Mouse (Mus musculus): ENCODE results near the gene Epb41l3. TPM values are rescaled to one million over a fixed set of nuclear protein-coding genes. Genes with fewer than 3 reads are reported as not detected.

Gene Epb41l3
- total RNA-seq, 2 experiments from 2014 or later: 4.9 to 13.0 TPM

- ATAC-seq (replicated peaks; ENCODE audit: low FRiP score, poor library complexity, severe bottlenecking): no peak
Measured at GRCm38 (mm10) chr17:69225996-69226395, 150.5 kb downstream of the Epb41l3 start.

- no peak for ATAC-seq (replicated peaks; ENCODE audit: low FRiP score, poor library complexity, severe bottlenecking)
Measured at GRCm38 (mm10) chr17:69227426-69228014, 152.0 kb downstream of the Epb41l3 start.

- ATAC-seq (replicated peaks; ENCODE audit: low FRiP score, poor library complexity, severe bottlenecking): no peak
Measured at GRCm38 (mm10) chr17:69229451-69229850, 154.0 kb downstream of the Epb41l3 start.

DNA sequence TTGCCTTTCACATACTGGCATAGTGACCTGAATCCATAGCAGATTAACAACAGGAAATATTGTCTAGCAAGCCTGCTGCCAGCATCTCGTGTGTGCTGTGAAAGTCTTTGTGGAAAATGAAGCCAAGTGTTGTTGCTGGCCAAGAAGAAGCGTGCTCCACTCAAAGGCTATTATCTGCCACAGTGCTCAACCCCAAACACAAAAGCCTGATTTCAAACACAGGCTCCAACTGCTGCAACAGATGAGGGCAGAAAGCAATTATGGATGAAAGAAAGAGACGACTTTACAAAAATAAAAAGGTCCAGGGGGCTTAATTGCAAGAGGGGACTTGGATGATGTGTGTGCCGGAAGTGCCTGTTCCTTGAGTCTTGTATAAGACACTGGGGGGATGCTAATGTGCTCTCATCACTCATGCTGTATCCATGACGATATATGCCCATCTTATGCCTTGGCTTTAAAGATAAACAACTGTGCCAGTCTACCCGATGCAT, 154.7 kb downstream of the Epb41l3 start:
- ATAC-seq (replicated peaks; ENCODE audit: low FRiP score, poor library complexity, severe bottlenecking): no peak

DNA sequence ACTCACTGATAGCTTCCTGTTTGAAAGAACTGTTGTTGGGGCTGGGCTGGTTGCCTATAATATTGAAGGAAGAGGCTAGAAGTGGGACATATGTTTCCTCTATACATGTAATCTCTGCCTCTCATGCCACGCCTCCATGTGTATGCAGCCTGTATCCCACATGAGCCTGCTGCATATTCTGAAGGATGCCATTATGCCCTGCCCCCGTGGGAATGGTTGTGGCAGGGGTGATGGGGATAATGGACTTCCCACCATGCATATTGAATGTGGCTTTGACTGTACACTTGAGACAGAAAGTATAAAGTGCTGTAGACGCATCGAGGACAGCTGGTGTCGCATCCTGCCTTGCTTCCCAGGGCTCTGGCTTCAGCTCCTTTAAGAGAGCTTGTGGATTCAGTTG, 155.9 kb downstream of the Epb41l3 start:
- no peak for ATAC-seq (replicated peaks; ENCODE audit: low FRiP score, poor library complexity, severe bottlenecking)

- ATAC-seq (replicated peaks; ENCODE audit: low FRiP score, poor library complexity, severe bottlenecking): no peak
Measured at GRCm38 (mm10) chr17:69237172-69237571, 161.7 kb downstream of the Epb41l3 start.

DNA sequence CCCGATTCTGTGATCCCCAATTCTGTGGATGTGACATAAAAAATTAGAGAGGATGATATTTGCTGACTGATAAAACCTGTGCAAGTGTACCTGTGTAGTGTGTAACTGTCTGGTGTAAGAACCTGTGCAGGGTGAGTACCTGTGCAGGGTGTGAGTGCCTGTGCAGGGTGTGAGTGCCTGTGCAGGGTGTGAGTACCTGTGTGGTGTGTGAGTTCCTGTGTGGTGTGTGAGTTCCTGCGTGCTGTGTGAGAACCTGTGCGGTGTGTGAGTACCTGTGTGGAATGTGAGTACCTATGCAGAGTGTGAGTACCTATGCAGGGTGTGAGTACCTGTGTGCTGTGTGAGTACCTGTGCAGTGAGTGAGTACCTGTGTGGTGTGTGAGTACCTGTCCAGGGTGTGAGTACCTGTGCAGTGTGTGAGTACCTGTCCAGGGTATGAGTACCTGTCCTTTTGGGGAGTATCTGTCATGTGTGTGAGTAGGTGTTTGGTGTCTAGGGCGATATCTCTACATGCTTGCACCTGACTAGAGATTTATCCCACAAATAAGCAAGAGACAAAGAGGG, 163.4 kb downstream of the Epb41l3 start:
- ATAC-seq (replicated peaks; ENCODE audit: low FRiP score, poor library complexity, severe bottlenecking): no peak

GRCm38 (mm10) chr17:69239423-69239822, 163.9 kb downstream of the Epb41l3 start:
- no peak for ATAC-seq (replicated peaks; ENCODE audit: low FRiP score, poor library complexity, severe bottlenecking)

GRCm38 (mm10) chr17:69255834-69256233, 180.4 kb downstream of the Epb41l3 start:
- ATAC-seq (replicated peaks; ENCODE audit: low FRiP score, poor library complexity, severe bottlenecking): no peak

- no peak for ATAC-seq (replicated peaks; ENCODE audit: low FRiP score, poor library complexity, severe bottlenecking)
Measured at GRCm38 (mm10) chr17:69256441-69256840, 181.0 kb downstream of the Epb41l3 start.

DNA sequence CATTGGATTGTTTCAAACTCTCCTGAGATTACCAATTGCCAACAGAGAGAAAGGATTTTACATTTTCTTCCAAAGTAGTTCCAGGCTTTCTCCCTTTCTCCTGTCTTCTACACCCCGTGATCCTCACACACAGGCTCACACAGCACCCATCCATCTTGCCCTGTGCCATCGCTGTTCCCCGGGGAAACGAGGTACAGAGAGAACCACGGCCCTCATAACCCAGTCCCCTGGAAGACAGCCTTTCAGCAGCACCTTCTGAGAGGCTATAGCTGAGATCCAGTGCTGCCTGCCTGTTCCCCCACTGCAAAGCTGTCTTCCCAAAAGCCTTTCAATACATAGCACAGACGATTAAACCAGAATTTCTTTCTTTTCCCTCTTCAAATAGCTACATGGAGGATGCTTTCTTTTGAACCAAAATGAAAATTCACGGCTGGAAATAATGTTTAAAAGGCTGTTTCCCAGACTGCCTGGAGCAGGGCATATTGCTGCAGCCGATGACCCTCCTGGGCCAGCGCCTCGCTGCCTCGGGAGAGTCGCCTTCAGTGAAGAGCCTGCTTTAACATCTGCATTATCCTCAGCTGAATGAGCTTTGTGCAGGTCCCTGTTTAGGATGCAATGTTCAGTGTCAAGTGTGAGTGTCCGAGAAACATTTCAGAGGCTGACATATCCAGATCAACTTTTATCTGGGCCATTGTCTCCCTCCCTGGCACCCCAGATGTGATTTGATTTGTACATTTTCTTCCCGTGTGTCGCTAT, 188.5 kb downstream of the Epb41l3 start:
- no peak for ATAC-seq (replicated peaks; ENCODE audit: low FRiP score, poor library complexity, severe bottlenecking)

DNA sequence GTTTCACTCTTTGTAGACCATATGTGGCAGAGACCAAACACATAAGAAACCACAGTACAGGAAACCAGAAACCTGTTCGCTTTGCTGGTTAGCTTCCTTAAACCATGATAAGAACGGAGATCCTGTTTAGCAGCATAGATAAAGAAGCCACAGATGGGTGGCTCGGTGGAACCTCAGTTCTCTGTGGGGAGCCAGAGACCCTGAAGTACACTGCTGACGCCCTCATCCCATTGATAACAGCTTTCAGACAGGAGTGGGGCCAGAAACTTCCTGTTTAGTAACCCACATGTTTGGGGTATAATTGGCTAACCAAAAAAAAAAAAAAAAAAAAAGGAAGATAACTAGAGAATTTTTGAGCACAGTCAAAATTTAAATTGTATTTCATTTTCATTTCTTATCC, 189.7 kb downstream of the Epb41l3 start:
- no peak for ATAC-seq (replicated peaks; ENCODE audit: low FRiP score, poor library complexity, severe bottlenecking)

GRCm38 (mm10) chr17:69265759-69266463, 190.4 kb downstream of the Epb41l3 start:
- no peak for ATAC-seq (replicated peaks; ENCODE audit: low FRiP score, poor library complexity, severe bottlenecking)

- ATAC-seq (replicated peaks; ENCODE audit: low FRiP score, poor library complexity, severe bottlenecking): no peak
Measured at GRCm38 (mm10) chr17:69266936-69267335, 191.5 kb downstream of the Epb41l3 start.

GRCm38 (mm10) chr17:69267526-69267925, 192.0 kb downstream of the Epb41l3 start:
- ATAC-seq (replicated peaks; ENCODE audit: low FRiP score, poor library complexity, severe bottlenecking): no peak

- no peak for ATAC-seq (replicated peaks; ENCODE audit: low FRiP score, poor library complexity, severe bottlenecking)
Measured at GRCm38 (mm10) chr17:69277362-69277761, 201.9 kb downstream of the Epb41l3 start.

GRCm38 (mm10) chr17:69284511-69284910, 209.0 kb downstream of the Epb41l3 start:
- no peak for ATAC-seq (replicated peaks; ENCODE audit: low FRiP score, poor library complexity, severe bottlenecking)

DNA sequence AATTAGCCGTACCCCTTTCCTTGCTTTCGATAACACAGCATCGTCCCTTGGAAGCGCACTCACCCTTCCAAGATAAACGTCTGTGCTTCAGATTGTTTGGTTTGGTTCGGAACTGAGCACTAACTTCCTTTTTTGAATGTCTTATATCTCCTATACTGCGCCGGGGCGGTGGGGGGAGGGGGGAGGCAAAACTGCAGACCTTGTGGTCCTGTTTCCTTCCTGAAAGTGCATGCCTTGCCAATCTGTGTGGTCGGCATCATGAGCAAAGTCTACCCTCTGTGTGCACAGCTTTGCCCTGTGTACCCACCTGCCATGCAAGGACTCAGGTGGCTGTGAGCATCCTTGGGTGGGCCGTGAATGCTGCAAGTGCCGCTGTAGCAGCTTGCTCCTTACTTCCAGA, 212.6 kb downstream of the Epb41l3 start:
- ATAC-seq (replicated peaks; ENCODE audit: low FRiP score, poor library complexity, severe bottlenecking): no peak

DNA sequence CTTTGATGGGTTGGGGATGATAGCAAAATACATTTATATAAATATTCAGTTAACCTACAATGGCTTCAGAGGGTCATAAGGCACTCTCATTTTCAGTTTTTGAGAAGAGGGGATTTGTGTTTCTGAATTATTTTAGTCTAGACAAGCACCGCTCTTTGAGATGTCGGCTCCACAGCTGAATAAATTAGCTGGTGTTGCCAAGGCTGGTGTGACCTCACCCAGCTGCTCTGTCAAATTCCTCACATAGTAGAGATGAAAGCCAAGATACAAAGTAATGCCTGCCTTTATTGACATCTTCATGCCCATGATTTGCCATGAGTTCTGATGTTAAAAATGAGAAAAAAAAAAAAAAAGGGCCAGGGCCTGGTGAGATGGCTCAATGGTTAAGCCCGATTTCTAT, 214.8 kb downstream of the Epb41l3 start:
- no peak for ATAC-seq (replicated peaks; ENCODE audit: low FRiP score, poor library complexity, severe bottlenecking)

- no peak for ATAC-seq (replicated peaks; ENCODE audit: low FRiP score, poor library complexity, severe bottlenecking)
Measured at GRCm38 (mm10) chr17:69301552-69301951, 226.1 kb downstream of the Epb41l3 start.

Data from erythroid progenitor cell, adult 5-6 weeks (primary cell).